ENCODE assay signal across 23 mouse cellular contexts in the genomic region with DNA sequence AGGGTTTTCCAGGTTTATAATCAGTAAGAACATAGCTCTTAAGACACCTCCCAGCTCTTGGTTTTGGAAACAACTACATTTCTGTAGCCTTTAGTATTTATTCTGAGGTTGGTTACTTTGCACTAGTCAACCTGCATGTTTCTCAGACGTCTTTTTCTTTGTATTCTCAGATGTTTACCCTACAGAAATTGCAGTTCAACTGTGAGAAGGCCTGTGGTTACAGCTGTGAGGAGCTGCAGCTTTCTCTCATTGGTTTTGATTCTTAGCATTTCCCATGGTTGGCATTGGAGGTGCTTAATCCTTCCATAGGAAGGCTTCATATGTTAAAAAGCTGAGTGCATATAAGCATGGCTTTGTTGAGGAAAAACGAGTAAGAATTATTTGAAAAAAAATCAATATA.
"Had no signal": no experiment of that assay in that cellular context is flagged by ENCODE, and none has a peak within 500 bp of the region (broad histone marks: within the 10 kb centered on the region; RNA-seq: fewer than 3 reads in every experiment).

No protein-coding gene starts in this region.

- H3K4me1 ChIP-seq: heart, embryonic 15.5 days; hindbrain, embryonic 13.5 days; hindbrain, embryonic 15.5 days; limb, embryonic 12.5 days had no signal

- DNase-seq: forebrain, postnatal 0 days; gastrocnemius, postnatal 14 days; gastrocnemius, postnatal 36 days; heart, adult 18-20 months; heart, postnatal 10 days; heart, postnatal 36 days; kidney, adult 18-20 months; kidney, adult 8-10 months; kidney, postnatal 10 days; kidney, postnatal 25 days; kidney, postnatal 4 days; liver had no signal

- ATAC-seq: forebrain, postnatal 0 days; hindbrain, postnatal 0 days; intestine, postnatal 0 days had no signal

- H3K9ac ChIP-seq: forebrain, postnatal 0 days; heart, embryonic 13.5 days; heart, embryonic 15.5 days; hindbrain, embryonic 13.5 days; hindbrain, embryonic 15.5 days; limb, embryonic 12.5 days had no signal

- H3K36me3 ChIP-seq: heart, embryonic 10.5 days; heart, embryonic 13.5 days; heart, embryonic 15.5 days; hindbrain, embryonic 13.5 days; hindbrain, embryonic 15.5 days; limb, embryonic 10.5 days; limb, embryonic 12.5 days had no signal

- H3K27ac ChIP-seq: heart, embryonic 10.5 days; heart, embryonic 13.5 days; heart, embryonic 15.5 days; hindbrain, embryonic 13.5 days; hindbrain, embryonic 15.5 days; hindbrain, postnatal 0 days; layer of hippocampus, adult 2 months; left cerebral cortex, adult 2 months; limb, embryonic 10.5 days; limb, embryonic 12.5 days had no signal

- H3K9me3 ChIP-seq: heart, embryonic 10.5 days; heart, embryonic 13.5 days; heart, embryonic 15.5 days; hindbrain, embryonic 13.5 days; hindbrain, embryonic 15.5 days; limb, embryonic 10.5 days; limb, embryonic 12.5 days had no signal

- H3K4me3 ChIP-seq: heart, embryonic 10.5 days; heart, embryonic 13.5 days; heart, embryonic 15.5 days; hindbrain, embryonic 13.5 days; hindbrain, embryonic 15.5 days; layer of hippocampus, adult 2 months; left cerebral cortex, adult 2 months; limb, embryonic 10.5 days; limb, embryonic 12.5 days had no signal

- H3K27me3 ChIP-seq: heart, embryonic 13.5 days; heart, embryonic 15.5 days; hindbrain, embryonic 13.5 days; hindbrain, embryonic 15.5 days; limb, embryonic 12.5 days had no signal

- H3K4me2 ChIP-seq: heart, embryonic 13.5 days; heart, embryonic 15.5 days; hindbrain, embryonic 13.5 days; hindbrain, embryonic 15.5 days; limb, embryonic 12.5 days had no signal
